Mouse (Mus musculus) common myeloid progenitor, adult 5-6 weeks (primary cell): ENCODE data around the gene Fam228b. TPM values are rescaled to one million over a fixed set of nuclear protein-coding genes. Genes with fewer than 3 reads are reported as not detected.

Experiments used
- ATAC-seq: replicated peaks from 2 replicates; pipeline ENCODE4 v1.8.0; 2016; ENCODE audit warnings: low read depth, mild to moderate bottlenecking, moderate TSS enrichment, inconsistent platforms; ENCODE audit not compliant: poor library complexity, severe bottlenecking
- total RNA-seq: library from RNA; stranded (forward); fragments of 200-1000, 187-1606 nt; gene quantifications from 2 replicates; pipeline ENCODE4 v1.2.3, GENCODE M21; 2017

The Fam228b gene
- total RNA-seq, 1 experiment from 2014 or later = 2.7 TPM

GRCm38 (mm10) chr12:4694534-4694933 is 74.5 kb downstream of the Fam228b start:
- ATAC-seq = no peak

- ATAC-seq = no peak
Measured at GRCm38 (mm10) chr12:4691193-4691592, 77.9 kb downstream of the Fam228b start.

Other genes starting within 250 kb of the Fam228b start
- gene Itsn2, start 176.6 kb downstream of the Fam228b start, total RNA-seq = 135 and 164 TPM in 2 replicates
- not detected in 2 replicates for gene Gm3625, start 176.3 kb downstream of the Fam228b start, total RNA-seq
- 0.59 and 0.63 TPM in 2 replicates for gene Fam228a, start 30.8 kb downstream of the Fam228b start, total RNA-seq
- 1.2 and 7.0 TPM in 2 replicates for gene Pfn4, start 245 bp downstream of the Fam228b start, total RNA-seq
- 174 and 177 TPM in 2 replicates for gene Sf3b6, start 48.3 kb upstream of the Fam228b start, total RNA-seq
- 2.8 and 8.4 TPM in 2 replicates for gene Fkbp1b, start 72.3 kb upstream of the Fam228b start, total RNA-seq
- 6.9 TPM in 2 replicates for gene Wdcp, start 74.0 kb upstream of the Fam228b start, total RNA-seq
- gene Mfsd2b, start 105.1 kb upstream of the Fam228b start, total RNA-seq = 65.2 and 78.7 TPM in 2 replicates
- 45.1 and 78.5 TPM in 2 replicates for gene Ubxn2a, start 138.4 kb upstream of the Fam228b start, total RNA-seq
- 51.2 and 53.5 TPM in 2 replicates for gene Atad2b, start 148.1 kb upstream of the Fam228b start, total RNA-seq